Mouse (Mus musculus) embryonic fibroblast, embryonic 13.5 days (primary cell): ENCODE results near the gene Fbxw4.

Source experiments
- CTCF ChIP-seq: IDR thresholded peaks from 2 replicates; pipeline ENCODE4 v1.5.1; 2011; ENCODE audit warnings: mild to moderate bottlenecking, control low read depth, low read length, moderate library complexity, borderline replicate concordance; ENCODE audit not compliant: insufficient read depth
- POLR2A ChIP-seq: IDR thresholded peaks from 2 replicates; pipeline ENCODE4 v1.6.1; 2011; ENCODE audit warnings: low read depth, mild to moderate bottlenecking, control low read depth, low read length, moderate library complexity

DNA sequence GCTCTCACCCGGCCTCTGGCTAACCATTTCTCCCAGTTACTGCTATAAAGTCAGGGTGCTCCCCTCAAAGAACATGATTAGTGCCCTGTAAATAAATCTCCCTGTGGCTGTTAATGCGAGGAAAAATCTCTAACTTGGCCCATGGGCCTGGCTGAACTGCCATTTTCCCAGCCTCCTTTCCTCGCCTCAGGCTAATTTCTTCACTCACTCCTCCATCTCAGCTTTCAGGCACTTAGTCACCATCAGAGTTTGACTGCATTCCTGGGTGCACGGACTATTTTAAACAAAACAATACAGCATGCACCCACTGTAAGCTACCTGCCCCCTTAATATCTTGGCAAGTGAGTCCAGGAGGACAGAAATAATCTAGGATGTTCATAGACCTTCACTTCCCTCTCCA, 13.2 kb downstream of the Fbxw4 start:
- no peak for TF ChIP-seq CTCF
- TF ChIP-seq POLR2A, result no peak
